Mouse (Mus musculus) erythroblast, embryonic 14.5 days (primary cell): ENCODE results near the gene Adap1.

Experiments used
- GATA1 ChIP-seq: IDR thresholded peaks from 2 replicates; pipeline ENCODE4 v1.6.1; 2012; ENCODE audit warnings: low read length, inconsistent platforms, mixed read lengths
- TAL1 ChIP-seq: IDR thresholded peaks from 3 replicates; pipeline ENCODE4 v1.6.1; 2012; ENCODE audit warnings: low read length, inconsistent platforms, mixed read lengths

- no peak for TF ChIP-seq TAL1
- no peak for TF ChIP-seq GATA1
Observed at GRCm38 (mm10) chr5:139261403-139261802, 64.0 kb downstream of the Adap1 start.
